Mouse (Mus musculus) liver, adult 2 months (tissue): ENCODE results near the gene Kdm8. TPM values are rescaled to one million over a fixed set of nuclear protein-coding genes. Genes with fewer than 3 reads are reported as not detected.

Experiments used
- DNase-seq: peaks from one replicate; pipeline ENCODE4 v3.0.0-alpha.2; 2011; ENCODE audit warnings: low read depth, low spot score; ENCODE audit errors: extremely low read depth
- H3K27ac ChIP-seq: fragments of 200-500 bp; replicated peaks from 2 replicates; pipeline ENCODE4 v1.5.1; 2012; ENCODE audit warnings: low read depth, mild to moderate bottlenecking, control low read depth, inconsistent platforms, low read length; ENCODE audit not compliant: insufficient read depth
- H3K27me3 ChIP-seq: fragments of 200-500 bp; 2 replicates; pipeline ENCODE4 v1.6.1; 2012; ENCODE audit warnings: mild to moderate bottlenecking, moderate library complexity, low read length, inconsistent platforms; ENCODE audit not compliant: control insufficient read depth, insufficient read depth
- H3K36me3 ChIP-seq: fragments of 200-500 bp; 2 replicates; pipeline ENCODE4 v1.6.1; 2012; ENCODE audit warnings: low read length, inconsistent platforms; ENCODE audit not compliant: control insufficient read depth, insufficient read depth
- H3K4me1 ChIP-seq: fragments of 200-500 bp; 2 replicates; pipeline ENCODE4 v1.6.1; 2011; ENCODE audit warnings: low read length; ENCODE audit not compliant: control insufficient read depth, insufficient read depth
- H3K4me3 ChIP-seq: fragments of 200-500 bp; 2 replicates; pipeline ENCODE4 v1.5.1; 2011; ENCODE audit warnings: low read depth, mild to moderate bottlenecking, control low read depth, low read length, moderate library complexity; ENCODE audit not compliant: insufficient read depth
- H3K79me2 ChIP-seq: fragments of 200-500 bp; 2 replicates; pipeline ENCODE4 v1.6.1; 2012; ENCODE audit warnings: inconsistent platforms, mild to moderate bottlenecking, low read length, moderate library complexity; ENCODE audit not compliant: control insufficient read depth, insufficient read depth
- H3K9ac ChIP-seq: fragments of 200-500 bp; 2 replicates; pipeline ENCODE4 v1.6.1; 2012; ENCODE audit warnings: low read depth, mild to moderate bottlenecking, control low read depth, inconsistent platforms, low read length
- CTCF ChIP-seq: fragments of 200-500 bp; IDR thresholded peaks from 2 replicates; pipeline ENCODE4 v1.5.1; 2011; ENCODE audit warnings: low read depth, low read length, control low read depth
- POLR2A ChIP-seq: fragments of 200-500 bp; IDR thresholded peaks from 2 replicates; pipeline ENCODE4 v1.6.1; 2011; ENCODE audit warnings: low read length, control low read depth; ENCODE audit not compliant: insufficient read depth; ENCODE audit errors: extremely low read depth
- WGBS: fragments of 180-500 bp; shearing (Covaris S2); methylation state at CpG from one replicate; pipeline ENCODE4 v1.1.7; 2018; 5-methylcytosine and 5-hydroxymethylcytosine counted together
- polyA plus RNA-seq: library from polyadenylated mRNA; depleted of rRNA; stranded (reverse); fragments of >200 nt; gene quantifications from 2 replicates; pipeline ENCODE4 v1.2.3, GENCODE M21; 2012; rRNA removed
- total RNA-seq: library from RNA; depleted of rRNA; stranded (reverse); fragments of >200 nt; gene quantifications from 2 replicates; pipeline ENCODE4 v1.2.3, GENCODE M21; 2014; rRNA removed

Kdm8 gene
- total RNA-seq (1.9 and 2.2 TPM in 2 replicates), polyA plus RNA-seq (2.0 and 2.4 TPM in 2 replicates)

GRCm38 (mm10) chr7:125444464-125445401, at the start of gene Kdm8:
Gene Kdm8, plus strand, starts transcription at chr7:125444676.
- no peak for TF ChIP-seq CTCF
- TF ChIP-seq POLR2A: no peak
- Histone ChIP-seq H3K27ac (peak within 1 kb of the TSS; percentile 82), H3K9ac (peak within 1 kb of the TSS; percentile 77), H3K4me1 (peaks cover 6% of the 10 kb centered on the region), H3K27me3 (no peaks in the 10 kb centered on the region), H3K4me3 (peak within 1 kb of the TSS; percentile 68), H3K79me2 (no peaks in the 10 kb centered on the region), H3K36me3 (no peaks in the 10 kb centered on the region)
- WGBS: under 1% methylated on average over 61 of the region's 61 CpGs
- DNase-seq: peak; percentile 96

- H3K9ac ChIP-seq: no peak overlapping the region
- H3K4me1 ChIP-seq: peaks cover 3% of the 10 kb centered on the region
- H3K27me3 ChIP-seq: no peaks in the 10 kb centered on the region
- H3K79me2 ChIP-seq: no peaks in the 10 kb centered on the region
- WGBS: 81% methylated on average over 8 of the region's 8 CpGs
- no peak for TF ChIP-seq CTCF
- no peak for TF ChIP-seq POLR2A
- no peak overlapping the region for H3K4me3 ChIP-seq
- H3K36me3 ChIP-seq: no peaks in the 10 kb centered on the region
- no peak overlapping the region for H3K27ac ChIP-seq
- no peak for DNase-seq
These were observed 46.4 kb upstream of the Kdm8 start for GRCm38 (mm10) chr7:125398116-125398515.

- Histone ChIP-seq H3K27me3 (no peaks in the 10 kb centered on the region), H3K4me3 (no peak overlapping the region), H3K9ac (no peak overlapping the region), H3K27ac (no peak overlapping the region), H3K36me3 (no peaks in the 10 kb centered on the region), H3K79me2 (no peaks in the 10 kb centered on the region), H3K4me1 (no peaks in the 10 kb centered on the region)
- TF ChIP-seq CTCF: no peak
- TF ChIP-seq POLR2A: no peak
- DNase-seq: no peak
- 59% methylated on average over 6 of the region's 6 CpGs for WGBS
These were observed 45.8 kb upstream of the Kdm8 start for GRCm38 (mm10) chr7:125398687-125399086.

- H3K27ac ChIP-seq: no peak overlapping the region
- H3K79me2 ChIP-seq: no peaks in the 10 kb centered on the region
- no peaks in the 10 kb centered on the region for H3K4me1 ChIP-seq
- 76% methylated on average over 6 of the region's 6 CpGs for WGBS
- no peaks in the 10 kb centered on the region for H3K27me3 ChIP-seq
- H3K36me3 ChIP-seq: no peaks in the 10 kb centered on the region
- no peak overlapping the region for H3K4me3 ChIP-seq
- H3K9ac ChIP-seq: no peak overlapping the region
- TF ChIP-seq POLR2A (no peak), CTCF (no peak)
- no peak for DNase-seq
These were observed 37.3 kb upstream of the Kdm8 start for GRCm38 (mm10) chr7:125407136-125407535.

- no peak overlapping the region for H3K9ac ChIP-seq
- H3K4me3 ChIP-seq: no peak overlapping the region
- no peak for DNase-seq
- H3K27ac ChIP-seq: no peak overlapping the region
- TF ChIP-seq POLR2A (no peak), CTCF (no peak)
- no peaks in the 10 kb centered on the region for H3K79me2 ChIP-seq
- H3K4me1 ChIP-seq: no peaks in the 10 kb centered on the region
- H3K27me3 ChIP-seq: no peaks in the 10 kb centered on the region
- no peaks in the 10 kb centered on the region for H3K36me3 ChIP-seq
- WGBS: 93% methylated on average over 1 of the region's 1 CpGs
These were observed 29.4 kb upstream of the Kdm8 start for GRCm38 (mm10) chr7:125415087-125415486.

- Histone ChIP-seq H3K27me3 (no peaks in the 10 kb centered on the region), H3K4me3 (no peak overlapping the region), H3K36me3 (no peaks in the 10 kb centered on the region), H3K4me1 (no peaks in the 10 kb centered on the region), H3K27ac (no peak overlapping the region), H3K9ac (no peak overlapping the region), H3K79me2 (no peaks in the 10 kb centered on the region)
- 78% methylated on average over 4 of the region's 4 CpGs for WGBS
- DNase-seq: no peak
- no peak for TF ChIP-seq CTCF
- TF ChIP-seq POLR2A: no peak
These were observed 28.7 kb upstream of the Kdm8 start for GRCm38 (mm10) chr7:125415776-125416175.
